Mouse (Mus musculus) layer of hippocampus, adult 9-11 months (tissue): ENCODE measurements around the gene Fabp2.

ENCODE experiments used
- DNase-seq: peaks from one replicate; pipeline ENCODE4 v3.0.0; 2022

Fabp2 gene

DNA sequence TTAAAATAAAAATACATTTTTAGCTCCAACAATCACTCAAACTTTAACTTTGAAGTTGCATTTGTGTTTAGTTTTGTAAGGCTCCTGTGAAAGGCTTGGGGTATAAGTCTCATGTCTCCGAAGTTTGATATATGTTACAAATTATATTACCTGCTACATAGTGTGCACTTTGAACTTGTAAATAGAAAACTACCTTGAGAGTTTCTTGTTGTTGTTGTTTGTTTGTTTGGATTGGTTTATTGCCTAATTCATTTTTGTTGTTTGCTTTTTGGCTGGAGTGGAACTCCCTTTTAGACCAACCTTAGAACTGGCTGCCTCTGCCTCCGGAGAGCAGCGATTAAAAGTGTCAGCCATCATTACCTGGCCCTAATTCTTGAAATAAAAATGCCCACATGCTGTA lies at the start of gene Fabp2:
Gene Fabp2, plus strand, starts transcription at position 301 of the 400 bp plus-strand sequence.
- no peak for DNase-seq

DNA sequence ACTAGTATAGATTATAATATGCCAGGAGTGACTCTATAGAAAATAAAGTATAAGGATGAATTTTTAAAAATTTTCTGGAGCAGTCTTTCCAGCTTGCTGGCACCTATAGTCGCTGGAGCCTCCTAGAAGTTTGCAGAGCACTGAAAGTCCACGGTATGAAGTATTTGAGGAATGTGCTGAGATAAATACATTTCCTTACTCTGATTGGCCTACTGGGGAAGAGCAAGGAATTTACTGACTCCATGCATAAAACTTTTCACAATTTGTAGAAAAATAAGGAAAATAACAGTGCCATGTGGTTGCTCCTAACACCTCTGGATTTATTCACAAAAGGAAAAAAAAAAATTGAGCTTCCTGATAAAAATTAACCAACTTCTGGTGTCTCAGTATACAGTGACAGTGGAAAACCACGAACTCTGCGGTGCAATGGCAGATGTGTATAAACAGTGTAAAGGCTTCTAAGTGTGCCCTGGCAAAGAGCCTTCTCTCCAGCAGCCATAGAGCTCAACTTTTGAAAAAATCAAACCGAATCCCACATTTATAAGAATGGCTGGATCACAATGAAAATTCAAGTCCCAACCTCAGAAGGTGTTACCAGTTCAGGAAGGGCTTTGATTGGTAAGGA lies 46.4 kb upstream of the Fabp2 start:
- no peak for DNase-seq

DNA sequence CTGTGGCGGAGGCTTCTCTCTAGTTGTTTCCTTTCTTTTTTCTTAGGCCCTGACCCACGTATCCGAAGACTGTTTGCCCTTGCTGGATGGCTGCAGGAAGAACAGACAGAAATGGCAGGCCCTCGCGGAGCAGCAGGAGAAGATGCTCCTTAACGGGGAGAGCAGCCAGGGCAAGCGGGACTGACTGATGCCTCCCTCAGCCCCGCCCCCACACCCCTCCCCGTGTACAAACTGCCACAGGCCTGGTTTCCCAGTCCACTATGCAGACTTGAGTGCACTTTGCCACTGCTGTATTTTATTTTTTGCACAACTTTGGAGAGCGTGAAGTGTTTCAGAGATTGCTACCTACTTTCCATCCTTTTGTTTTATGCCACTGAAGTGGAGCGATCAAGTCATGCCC lies 39.7 kb upstream of the Fabp2 start:
- DNase-seq = no peak

DNA sequence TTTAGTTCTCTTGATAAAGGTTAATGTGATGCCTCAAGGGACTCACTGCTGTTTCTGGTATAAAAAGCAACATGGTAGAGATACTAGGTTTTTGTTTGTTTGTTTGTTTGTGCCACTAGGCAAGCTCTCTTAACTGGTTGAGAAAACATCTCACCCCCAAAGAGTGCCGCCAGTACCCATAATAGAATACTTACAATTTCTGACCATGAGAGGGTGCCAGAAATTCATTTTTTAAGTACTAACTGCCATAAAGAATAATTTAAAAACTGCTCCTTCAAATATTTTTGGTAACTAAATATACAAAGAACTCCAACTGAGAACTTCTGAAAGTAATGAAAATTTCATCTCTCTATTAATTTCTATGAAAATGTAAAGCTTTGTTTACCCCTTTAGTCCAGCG lies 35.0 kb upstream of the Fabp2 start:
- no peak for DNase-seq

DNA sequence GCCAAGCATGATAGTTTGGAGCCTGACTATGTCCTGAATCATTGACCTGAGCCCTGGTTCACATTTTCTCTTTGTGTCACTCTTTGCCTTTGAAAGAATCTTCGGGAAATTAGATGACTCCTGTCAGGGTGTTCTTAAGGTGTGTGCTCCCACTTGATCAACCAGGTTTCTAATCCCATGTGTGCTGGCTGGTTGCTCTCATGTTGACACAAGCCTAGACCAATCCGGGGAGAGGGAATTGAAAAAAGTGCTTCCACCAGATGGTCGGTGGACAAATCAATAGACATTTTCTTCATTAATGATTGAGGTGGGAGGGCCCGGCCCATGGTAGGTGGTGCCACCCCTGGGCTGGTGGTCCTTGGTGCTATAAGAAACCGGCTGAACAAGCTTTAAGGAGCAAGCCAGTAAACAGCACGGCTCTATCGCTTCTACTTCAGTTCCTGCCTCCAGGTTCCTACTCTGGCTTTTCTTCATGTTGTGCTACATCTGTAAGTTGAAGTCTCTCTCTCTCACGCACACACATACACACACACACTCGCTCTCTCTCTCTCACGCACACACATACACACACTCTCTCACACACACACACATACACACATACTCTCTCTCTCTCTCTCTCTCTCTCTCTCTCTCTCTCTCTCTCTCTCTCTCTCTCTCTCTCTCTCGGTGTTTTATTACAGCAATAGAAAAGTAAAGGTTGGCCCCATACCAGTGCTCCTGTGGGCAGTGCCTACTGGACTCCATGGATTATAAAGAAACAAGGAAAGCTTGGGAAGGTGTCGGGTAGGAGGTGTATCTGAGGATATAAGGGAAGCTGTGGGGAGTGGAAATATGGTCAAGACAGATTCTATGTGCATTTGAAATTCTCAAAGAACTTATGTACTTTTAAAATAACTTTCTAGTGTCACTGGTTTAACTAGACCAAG lies 34.0 kb upstream of the Fabp2 start:
- no peak for DNase-seq

DNA sequence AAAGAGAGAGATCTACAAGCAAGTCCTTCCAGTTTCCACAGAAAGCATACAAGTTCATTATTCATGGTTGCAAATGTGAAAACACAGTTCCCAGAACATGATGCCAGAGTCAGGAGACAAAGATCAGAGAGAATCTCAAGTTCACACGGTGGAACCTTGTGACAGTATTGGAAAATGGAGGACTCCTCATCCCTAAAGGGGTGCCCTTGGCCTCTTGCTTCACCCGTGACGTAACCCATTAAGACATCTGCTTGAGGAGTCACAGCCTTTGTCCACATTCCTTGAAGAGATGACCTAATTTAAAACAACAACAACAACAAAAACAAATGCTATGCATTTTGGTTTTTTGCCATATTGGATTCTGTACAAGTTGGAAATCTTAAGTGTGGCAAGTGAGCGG lies 29.8 kb upstream of the Fabp2 start:
- no peak for DNase-seq

DNA sequence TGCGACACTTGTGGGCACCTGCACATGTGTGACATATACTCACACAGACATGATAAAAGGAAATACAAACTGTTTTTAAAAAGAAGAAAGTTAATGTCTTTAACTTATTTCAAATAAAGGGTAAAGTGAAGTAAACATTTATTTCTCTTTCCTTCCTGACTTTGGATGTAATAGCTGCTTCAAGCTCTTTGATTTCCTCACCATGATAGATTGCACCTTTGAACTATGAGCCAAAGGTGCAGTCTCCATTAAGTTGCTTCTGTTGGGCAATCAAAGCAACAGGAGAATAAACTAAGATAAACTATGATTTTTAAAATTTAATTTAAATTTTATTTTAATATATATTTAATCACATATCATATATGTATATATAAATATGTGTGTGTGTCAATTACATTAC lies 26.6 kb upstream of the Fabp2 start:
- no peak for DNase-seq

DNA sequence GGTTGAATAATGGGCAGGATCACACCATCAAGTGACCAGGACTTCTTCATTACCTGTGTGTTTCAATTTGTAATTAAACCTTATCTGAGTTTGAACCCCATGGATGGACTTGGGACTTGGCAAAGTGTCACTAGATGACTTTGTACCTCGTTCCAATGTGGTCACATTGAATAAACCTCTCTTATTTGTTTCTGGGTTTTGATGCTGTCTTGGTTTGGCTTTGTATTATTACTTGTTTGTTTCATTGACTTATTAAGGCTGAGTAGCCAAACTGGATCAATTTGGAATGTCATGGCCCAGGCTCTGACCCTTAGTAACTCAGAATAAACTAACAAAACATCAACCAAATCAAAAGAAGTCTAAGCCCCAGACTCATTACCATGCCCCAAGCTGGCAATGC lies 23.3 kb upstream of the Fabp2 start:
- DNase-seq = no peak

DNA sequence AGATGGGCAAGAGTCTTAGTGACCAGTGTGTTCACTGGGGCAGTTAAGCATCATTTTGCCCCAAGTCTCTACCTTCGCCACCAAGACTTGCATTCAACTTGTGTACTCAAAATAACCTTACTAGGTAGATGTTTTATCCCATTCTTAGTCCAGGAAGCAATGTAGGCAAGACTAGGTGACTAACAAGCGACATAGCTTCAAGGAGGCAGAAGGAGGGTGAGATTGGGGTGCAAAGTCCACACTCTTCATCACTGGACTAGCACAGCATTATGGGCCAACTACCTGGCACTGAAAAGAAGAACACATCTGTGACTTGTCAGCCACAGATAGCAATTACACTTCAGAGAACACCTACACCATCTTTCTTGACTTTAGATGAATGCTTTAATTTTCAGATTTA lies 18.0 kb upstream of the Fabp2 start:
- no peak for DNase-seq

DNA sequence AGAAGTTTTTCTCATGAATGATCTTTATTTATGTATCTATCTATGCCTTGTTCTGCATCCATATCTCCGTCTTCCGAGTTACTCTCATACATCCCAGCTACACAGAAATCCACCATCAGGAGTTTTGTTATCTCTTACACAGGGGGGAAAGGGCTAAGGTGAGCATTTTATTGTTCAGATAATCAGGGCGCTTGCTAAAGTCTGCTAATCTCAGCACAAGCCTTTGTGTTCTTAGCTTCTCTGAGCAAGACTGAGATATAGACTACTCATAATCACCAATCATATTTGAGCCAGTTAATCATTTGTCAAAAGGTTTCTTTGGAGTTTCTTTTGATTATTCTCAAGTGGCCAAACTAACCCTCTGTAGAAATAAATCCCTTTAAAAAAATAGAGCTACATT lies 17.3 kb upstream of the Fabp2 start:
- DNase-seq = no peak

DNA sequence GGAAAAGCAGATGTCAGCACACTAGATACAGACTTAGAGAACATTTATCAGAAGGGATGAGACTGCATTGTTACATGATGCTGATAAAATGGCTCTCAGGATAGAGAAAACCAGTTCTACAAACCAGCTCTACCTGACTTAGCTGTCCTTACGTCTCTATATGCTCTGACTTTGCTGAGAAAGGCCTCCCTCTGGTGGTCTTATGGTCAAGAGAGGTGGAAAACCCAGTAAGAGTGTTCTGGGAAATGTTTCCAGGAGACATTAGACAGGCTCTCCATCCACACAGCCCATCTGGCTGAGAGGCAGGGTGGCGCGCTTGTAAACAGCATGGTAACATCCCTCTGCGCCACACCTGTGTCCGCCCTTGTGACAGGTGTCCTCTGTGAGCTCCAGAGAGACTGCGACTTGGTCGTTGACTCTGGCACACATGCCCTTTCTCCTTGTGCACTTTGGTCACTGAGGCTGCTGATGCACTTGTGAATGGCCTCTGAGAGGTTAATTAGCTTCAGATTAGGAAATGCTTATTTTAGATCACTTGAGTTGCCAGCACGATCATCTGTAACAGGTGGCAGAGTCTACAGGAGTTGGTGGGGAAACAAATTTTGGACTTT lies 16.1 kb upstream of the Fabp2 start:
- DNase-seq = no peak

DNA sequence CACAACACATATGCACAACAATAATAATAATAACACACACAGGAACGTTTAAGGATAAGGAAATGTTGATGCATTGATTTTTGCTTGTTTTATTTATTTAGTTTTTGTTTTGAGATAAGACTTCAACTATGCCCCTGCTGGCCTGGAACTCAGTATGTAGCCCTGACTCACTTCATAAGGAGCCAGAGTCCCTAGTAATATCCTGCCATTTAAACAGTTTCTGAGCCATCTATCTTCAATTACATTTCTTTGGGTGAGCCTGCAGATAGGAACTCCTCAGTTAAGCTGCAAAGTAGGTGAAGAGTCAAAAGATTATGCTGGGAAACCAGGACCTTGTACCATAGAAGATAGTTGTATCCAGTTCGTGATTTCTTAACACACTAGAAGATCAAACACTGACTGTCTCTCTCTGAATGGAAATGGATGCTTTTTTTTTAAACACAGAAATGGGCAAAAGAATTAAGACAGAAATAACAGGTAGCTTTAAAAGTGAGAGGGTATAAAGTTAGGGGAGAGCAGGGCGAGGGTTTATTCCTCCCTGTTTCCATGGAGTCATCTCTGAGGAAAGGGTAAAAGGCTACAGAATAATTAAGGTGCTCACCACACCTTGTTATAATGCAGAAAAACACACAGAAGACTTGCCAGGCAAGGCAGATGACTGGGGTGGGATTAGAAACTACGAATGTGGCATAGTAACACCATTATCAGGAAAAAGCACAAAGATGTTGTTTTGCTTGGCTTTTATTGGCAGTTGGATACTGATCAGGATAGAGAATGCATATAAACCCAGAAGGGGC lies 7.2 kb upstream of the Fabp2 start:
- DNase-seq = no peak

DNA sequence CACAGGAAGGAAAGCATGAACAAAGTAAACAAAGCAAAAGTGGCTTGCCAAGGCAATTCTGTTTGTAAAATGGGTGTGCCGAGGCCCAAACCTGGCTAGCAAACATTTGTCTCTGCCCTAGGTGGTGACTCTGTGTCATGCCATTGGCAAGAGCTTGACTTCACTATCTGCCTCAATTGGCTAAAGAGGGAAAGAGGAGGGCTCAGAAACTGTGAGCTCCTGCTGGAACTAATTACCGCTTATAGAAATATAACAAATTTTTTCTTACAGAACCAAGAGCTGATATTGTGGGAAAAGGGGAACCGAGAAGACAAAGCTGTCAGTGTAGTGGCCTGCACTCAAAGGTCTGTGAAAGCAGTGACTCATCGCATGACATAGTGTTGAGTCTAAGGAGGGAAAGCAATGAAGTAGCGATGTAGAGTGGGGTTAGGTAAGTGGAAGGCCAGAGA lies 6.5 kb upstream of the Fabp2 start:
- DNase-seq = no peak

DNA sequence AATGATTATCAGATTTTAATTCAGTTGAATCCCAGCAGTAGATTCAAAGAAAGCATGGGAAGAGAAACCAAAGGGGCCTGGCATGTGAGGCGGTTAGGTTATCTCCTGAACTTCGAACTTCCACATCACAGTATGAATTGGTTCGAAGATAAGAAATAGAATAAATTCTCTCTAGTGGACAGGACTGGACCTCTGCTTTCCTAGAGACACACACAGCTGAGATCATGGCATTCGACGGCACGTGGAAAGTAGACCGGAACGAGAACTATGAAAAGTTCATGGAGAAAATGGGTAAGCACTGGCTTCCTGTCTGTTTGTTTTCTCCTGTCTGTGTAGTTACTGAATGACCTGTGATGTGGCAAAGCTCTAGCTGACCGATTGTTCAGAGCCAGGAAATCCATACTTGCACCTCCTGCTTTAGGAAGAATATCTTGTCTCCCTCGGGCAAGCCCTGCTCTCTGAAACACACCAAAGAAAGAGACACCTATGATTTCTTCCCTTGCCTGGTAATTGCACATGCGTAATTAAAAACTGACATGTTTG lies 388 bp downstream of the Fabp2 start:
- DNase-seq = no peak

DNA sequence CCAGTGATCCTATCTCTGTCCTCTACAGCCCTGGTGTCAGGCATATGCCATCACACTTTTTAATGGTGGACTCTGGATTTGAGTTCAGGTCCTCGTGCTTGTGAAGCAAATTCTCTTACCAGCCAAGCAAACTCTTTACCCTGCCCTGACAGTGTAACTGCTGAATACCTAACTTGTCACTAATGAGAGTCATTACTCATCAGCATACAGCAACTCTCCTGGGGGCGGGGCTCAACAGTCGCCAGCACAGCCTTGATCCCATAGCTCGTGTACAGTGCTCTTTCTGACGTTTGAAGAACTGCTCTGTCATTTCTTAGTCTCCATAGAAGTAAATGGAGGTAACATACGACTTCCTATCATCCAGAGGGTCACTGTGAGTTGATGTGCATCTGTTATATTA lies 3.4 kb downstream of the Fabp2 start:
- no peak for DNase-seq

DNA sequence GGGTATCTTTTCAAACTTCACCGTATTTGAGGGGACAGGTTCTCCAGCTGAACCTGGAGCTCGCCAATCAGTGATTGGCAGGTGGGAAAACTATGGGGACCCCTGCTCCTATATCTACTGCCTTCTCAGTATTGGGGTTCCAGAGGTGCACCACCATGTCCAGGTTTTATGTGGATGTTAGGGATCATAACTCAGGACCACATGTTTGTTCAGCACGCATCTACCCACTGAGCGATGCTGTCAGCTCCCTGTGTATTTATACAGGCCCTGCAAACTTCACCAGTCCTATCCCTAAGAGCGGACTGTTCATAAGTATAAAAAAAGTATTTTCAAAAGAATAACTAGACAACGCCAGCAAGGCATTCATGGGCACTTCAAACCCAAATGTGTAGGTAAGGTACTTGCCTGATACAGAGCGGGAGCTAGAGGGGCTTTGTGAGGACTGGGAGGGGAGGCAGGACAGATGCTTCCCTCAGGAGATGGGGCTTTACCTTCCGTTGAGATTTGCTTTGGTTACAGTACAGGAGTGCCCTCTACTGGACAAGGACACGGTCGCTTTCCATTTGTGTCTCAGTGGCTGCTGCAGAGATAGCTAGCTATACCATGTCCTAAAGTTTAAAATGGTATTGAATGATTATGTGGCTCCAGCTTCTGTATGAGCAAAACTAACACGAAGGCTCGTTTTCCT lies 9.0 kb downstream of the Fabp2 start:
- DNase-seq = no peak

DNA sequence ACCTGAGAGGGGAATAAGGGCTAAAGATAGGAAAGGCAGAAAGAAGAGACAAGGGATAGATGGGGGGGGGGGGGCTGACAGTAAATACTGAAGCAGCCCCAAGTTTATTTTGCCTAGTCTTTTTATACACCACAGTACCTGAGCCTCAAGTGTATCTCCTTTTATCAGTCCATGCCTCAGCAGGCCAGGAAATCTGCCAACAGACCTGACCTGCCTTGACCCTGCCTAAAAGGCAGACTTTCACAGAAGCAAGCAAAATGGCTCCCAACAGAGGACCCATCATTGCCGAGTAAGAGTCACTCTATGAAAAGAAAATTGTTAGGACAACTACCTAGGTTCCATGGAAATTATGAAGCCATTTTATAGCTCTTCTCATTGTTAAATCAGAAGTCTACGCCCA lies 13.0 kb downstream of the Fabp2 start:
- no peak for DNase-seq

DNA sequence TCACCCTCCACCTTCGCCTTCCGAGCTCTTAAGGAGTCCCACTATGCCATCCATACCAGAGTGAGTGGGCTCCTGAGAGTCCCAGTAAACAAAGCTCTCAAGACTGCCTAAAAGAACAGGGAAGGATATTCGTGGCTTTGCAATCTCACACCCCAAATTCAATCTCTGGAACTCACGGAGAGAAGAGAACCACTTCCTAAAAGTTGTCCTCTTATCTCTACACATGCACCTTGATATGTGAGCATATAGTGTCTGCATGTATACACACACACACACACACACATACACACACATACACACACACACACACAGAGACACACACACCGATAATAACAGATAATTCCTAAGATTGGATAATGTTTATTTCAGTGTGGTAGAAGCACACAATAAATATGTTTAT lies 20.6 kb downstream of the Fabp2 start:
- DNase-seq = no peak

DNA sequence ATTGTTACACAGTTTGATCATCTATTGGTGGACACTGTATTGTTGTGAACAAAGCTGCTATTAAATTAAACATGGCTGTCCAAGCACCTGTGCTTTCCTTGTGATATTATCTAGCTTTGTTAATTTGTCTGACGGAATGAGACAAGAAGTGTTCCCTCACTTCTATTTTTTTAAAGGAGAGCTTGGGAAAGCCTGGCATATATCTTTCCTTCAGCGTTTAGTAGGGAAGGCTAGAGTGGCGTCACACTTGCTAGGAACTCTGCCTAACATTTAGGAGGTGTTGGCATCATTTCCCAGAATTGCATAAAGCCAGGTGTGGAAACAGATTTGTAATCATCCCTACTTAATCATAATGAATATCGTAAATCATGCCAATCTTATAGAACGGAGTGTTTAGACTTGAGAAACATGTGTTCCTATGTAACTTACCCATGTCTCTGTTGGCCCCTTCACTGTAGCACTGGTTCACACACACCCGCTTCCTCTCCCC lies 21.4 kb downstream of the Fabp2 start:
- DNase-seq = no peak

DNA sequence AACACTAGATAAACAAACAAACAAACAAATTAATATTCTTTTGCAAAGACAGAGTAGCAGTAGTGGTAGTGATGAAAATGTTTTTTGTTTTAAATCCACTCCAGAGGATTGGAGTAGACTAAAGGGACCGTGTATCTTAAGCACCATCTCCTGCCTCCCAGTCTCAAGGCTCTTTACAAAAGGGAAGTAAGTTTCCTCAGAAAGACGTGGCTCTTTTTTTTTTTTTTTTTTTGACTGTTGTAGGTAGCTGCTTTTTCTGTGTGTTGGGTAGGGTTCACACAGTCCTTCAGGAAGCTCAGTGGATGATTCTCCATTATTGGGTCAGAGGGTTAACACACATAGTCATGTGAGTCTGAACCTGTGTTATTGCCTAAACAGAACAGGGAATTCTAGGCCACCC lies 23.8 kb downstream of the Fabp2 start:
- DNase-seq = no peak

DNA sequence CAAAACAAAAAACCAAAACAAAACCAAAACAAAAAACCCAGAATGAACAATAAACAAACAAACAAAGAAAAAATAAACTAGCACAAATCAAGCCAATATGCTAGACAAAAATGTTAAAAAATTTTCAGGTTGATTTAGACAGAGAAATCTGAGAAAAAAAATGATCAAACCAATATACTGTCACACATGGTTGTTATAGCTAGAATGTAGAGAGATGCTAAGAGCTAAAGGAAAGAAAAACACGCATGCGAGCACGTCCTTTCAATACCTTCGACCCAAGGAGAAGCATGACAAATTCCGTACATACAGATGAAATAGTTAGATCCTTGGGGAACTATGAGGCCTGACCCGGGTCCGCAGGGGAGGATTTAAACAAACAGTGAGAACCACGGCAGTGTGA lies 24.4 kb downstream of the Fabp2 start, which contains the start of gene Gm10959:
Gene Gm10959, minus strand, starts transcription at position 101 of the 400 bp plus-strand sequence.
- no peak for DNase-seq
